Mouse (Mus musculus) brain, embryonic 14.5 days (tissue): ENCODE data around the gene Zfx. TPM values are rescaled to one million over a fixed set of nuclear protein-coding genes. Genes with fewer than 3 reads are reported as not detected.

Source experiments
- DNase-seq: peaks from one replicate; pipeline ENCODE4 v3.0.0-alpha.2; 2011; ENCODE audit warnings: low read depth
- CTCF ChIP-seq: fragments of 200-500 bp; IDR thresholded peaks from 2 replicates; pipeline ENCODE4 v1.5.1; 2012; ENCODE audit warnings: inconsistent platforms, mild to moderate bottlenecking, moderate library complexity, borderline replicate concordance; ENCODE audit not compliant: insufficient read depth, insufficient read length; ENCODE audit errors: extremely low read depth
- POLR2A ChIP-seq: fragments of 200-500 bp; IDR thresholded peaks from 2 replicates; pipeline ENCODE4 v1.6.1; 2012; ENCODE audit warnings: mild to moderate bottlenecking, inconsistent platforms, borderline replicate concordance; ENCODE audit not compliant: poor library complexity, insufficient read depth, insufficient read length, severe bottlenecking; ENCODE audit errors: extremely low read depth
- polyA plus RNA-seq: library from polyadenylated mRNA; depleted of rRNA; stranded (reverse); fragments of >200 nt; gene quantifications from 2 replicates; pipeline ENCODE4 v1.2.3, GENCODE M21; 2012; rRNA removed

Zfx gene
- polyA plus RNA-seq, 1 experiment = 16.4 TPM

DNA sequence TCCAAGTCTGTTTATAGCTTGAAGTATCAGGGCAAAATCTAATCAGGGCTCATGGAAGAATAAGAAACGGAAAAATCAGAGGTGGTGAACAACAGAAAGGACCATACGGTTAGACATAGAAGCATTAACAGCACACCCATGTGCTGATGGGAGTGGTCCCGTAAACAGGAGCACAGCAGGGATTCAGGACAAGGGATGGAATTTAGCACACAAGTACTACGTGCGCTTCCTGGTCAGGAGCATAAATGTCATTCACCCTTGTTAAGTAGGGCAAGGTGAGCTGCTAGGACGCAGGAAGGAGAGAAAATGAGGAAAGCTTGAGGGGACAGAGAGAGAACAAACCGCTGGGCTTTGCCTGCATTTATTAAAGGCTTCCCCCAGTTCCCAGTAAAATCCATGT, 93.4 kb downstream of the Zfx start:
- TF ChIP-seq CTCF (no peak), POLR2A (no peak)
- no peak for DNase-seq

Other genes with a start within 250 kb of the Zfx start
- gene AU015836, start 155.0 kb downstream of the Zfx start, polyA plus RNA-seq = not detected in 2 replicates
- 118 and 141 TPM in 2 replicates for gene Eif2s3x, start 89.2 kb upstream of the Zfx start, polyA plus RNA-seq
- gene Klhl15, start 110.9 kb upstream of the Zfx start, polyA plus RNA-seq = 5.7 and 6.3 TPM in 2 replicates
- gene Fam90a1b, start 243.1 kb upstream of the Zfx start, polyA plus RNA-seq = 0.15 and 0.35 TPM in 2 replicates
- 32.0 and 34.2 TPM in 2 replicates for gene Apoo, start 243.4 kb upstream of the Zfx start, polyA plus RNA-seq